Mouse (Mus musculus): ENCODE data around the gene Nt5e. TPM values are rescaled to one million over a fixed set of nuclear protein-coding genes. Genes with fewer than 3 reads are reported as not detected.

Gene Nt5e
- total RNA-seq, 1 experiment = 14.8 TPM

DNA sequence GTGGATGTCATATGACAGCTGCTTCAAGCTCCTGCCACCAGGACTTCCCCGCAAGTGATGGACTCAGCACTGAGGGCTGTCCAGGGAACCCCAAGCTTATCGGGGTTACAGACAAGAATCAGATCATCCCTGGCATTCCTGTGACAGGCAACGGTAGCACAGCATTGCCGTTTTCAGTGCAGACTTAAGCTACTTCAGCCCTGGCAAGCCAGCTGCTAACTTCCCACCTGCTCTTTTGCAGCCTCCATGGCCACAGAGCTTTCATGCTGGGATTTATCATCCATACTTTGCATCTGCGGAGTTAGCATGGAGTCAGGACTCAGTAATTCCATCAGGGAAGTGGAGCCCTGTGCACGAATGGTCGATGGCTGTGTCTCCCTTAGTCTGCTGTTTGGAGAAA, 26.5 kb downstream of the Nt5e start:
- H3K27ac ChIP-seq (ENCODE audit: insufficient read depth, low read depth, low read length, poor library complexity, severe bottlenecking) = no peak overlapping the region
- no peaks in the 10 kb centered on the region for H3K36me3 ChIP-seq (ENCODE audit: control insufficient read depth, insufficient read depth, low read length, poor library complexity, severe bottlenecking)
- no peak for DNase-seq (ENCODE audit: low read depth, low spot score)
- no peaks in the 10 kb centered on the region for H3K4me1 ChIP-seq (ENCODE audit: control insufficient read depth in 2 of 2, insufficient read depth in 2 of 2, low read length in 2 of 2, poor library complexity in 1 of 2)
- no peak for TF ChIP-seq ZC3H11A (IDR thresholded peaks at IDR 0.05; ENCODE audit: borderline replicate concordance, low read depth, low read length)
- in situ Hi-C loops (cut with MboI; ENCODE audit: low sequenced_read_pairs in 2 of 2, unreplicated experiment in 2 of 2) = no loop called here
- no peaks in the 10 kb centered on the region for H3K9me3 ChIP-seq (ENCODE audit: control insufficient read depth, insufficient read depth, low read depth, low read length)
- H3K4me3 ChIP-seq (ENCODE audit: insufficient read depth in 1 of 2, low read depth in 1 of 2, low read length in 2 of 2, poor library complexity in 1 of 2, severe bottlenecking in 1 of 2) = no peak overlapping the region
- H3K9ac ChIP-seq (ENCODE audit: insufficient read depth, low read depth, low read length, poor library complexity, severe bottlenecking) = no peak overlapping the region

DNA sequence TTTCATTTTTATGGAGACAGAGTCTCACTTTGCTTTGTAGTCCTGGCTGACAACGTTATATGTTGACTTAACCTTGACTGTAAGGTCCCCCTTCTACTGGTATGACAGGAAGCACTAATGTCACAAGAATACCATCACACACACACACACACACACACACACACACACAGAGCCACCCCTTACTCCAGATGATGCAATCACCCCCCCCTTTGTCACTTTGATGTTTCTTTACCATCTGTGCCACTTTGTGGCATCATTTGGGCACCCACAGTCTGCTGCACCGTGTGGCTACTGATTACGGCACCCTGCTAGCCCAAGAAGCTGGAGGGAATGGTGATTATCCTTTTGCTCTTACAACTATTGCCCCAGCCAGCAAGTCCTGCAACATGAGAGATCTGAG, 30.2 kb downstream of the Nt5e start:
- Histone ChIP-seq H3K27ac (ENCODE audit: insufficient read depth, low read depth, low read length, poor library complexity, severe bottlenecking) (no peak overlapping the region), H3K36me3 (ENCODE audit: control insufficient read depth, insufficient read depth, low read length, poor library complexity, severe bottlenecking) (no peaks in the 10 kb centered on the region), H3K9ac (ENCODE audit: insufficient read depth, low read depth, low read length, poor library complexity, severe bottlenecking) (no peak overlapping the region), H3K4me1 (ENCODE audit: control insufficient read depth in 2 of 2, insufficient read depth in 2 of 2, low read length in 2 of 2, poor library complexity in 1 of 2) (0 out of 4 replicates have a peak, but pooled peaks cover 1 to 2% of the 10 kb centered on the region in 2 experiments), H3K9me3 (ENCODE audit: control insufficient read depth, insufficient read depth, low read depth, low read length) (no peaks in the 10 kb centered on the region), H3K4me3 (ENCODE audit: insufficient read depth in 1 of 2, low read depth in 1 of 2, low read length in 2 of 2, poor library complexity in 1 of 2, severe bottlenecking in 1 of 2) (no peak overlapping the region)
- in situ Hi-C loops (cut with MboI; ENCODE audit: low sequenced_read_pairs in 2 of 2, unreplicated experiment in 2 of 2) = no loop called here
- TF ChIP-seq ZNF384 (IDR thresholded peaks at IDR 0.05; ENCODE audit: low read depth, low read length) (no peak), HCFC1 (IDR thresholded peaks at IDR 0.05; ENCODE audit: borderline replicate concordance, insufficient read depth, low read length) (no peak), CHD2 (IDR thresholded peaks at IDR 0.05; ENCODE audit: low read depth, low read length) (no peak), MAFK (IDR thresholded peaks at IDR 0.05; ENCODE audit: insufficient read depth, low read depth, low read length) (no peak), ZC3H11A (IDR thresholded peaks at IDR 0.05; ENCODE audit: borderline replicate concordance, low read depth, low read length) (no peak)
- no peak for DNase-seq (ENCODE audit: low read depth, low spot score)

DNA sequence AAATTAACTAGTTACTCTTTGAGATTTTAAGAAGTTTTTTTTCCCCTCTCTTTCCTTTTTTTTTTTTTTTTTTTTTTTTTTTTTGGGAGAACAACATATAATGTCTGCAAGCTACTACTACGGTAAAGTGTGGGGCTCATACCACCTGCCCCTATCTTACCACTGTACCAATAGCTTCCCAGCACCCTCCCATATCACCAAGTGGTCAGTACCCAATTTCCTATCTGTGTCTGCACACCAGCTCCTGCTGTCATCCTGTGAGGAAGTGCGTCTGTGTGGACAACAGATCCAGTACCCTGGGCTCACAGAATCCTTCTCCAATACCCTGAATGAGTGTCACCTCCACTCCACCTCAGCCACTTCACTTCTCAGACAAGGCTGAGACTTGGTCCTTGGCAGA, 32.1 kb downstream of the Nt5e start:
- in situ Hi-C loops (cut with MboI; ENCODE audit: low sequenced_read_pairs in 2 of 2, unreplicated experiment in 2 of 2) = no loop called here
- no peak overlapping the region for H3K27ac ChIP-seq (ENCODE audit: insufficient read depth, low read depth, low read length, poor library complexity, severe bottlenecking)
- TF ChIP-seq HCFC1 (IDR thresholded peaks at IDR 0.05; ENCODE audit: borderline replicate concordance, insufficient read depth, low read length) (no peak), ZC3H11A (IDR thresholded peaks at IDR 0.05; ENCODE audit: borderline replicate concordance, low read depth, low read length) (no peak), CHD2 (IDR thresholded peaks at IDR 0.05; ENCODE audit: low read depth, low read length) (no peak)

DNA sequence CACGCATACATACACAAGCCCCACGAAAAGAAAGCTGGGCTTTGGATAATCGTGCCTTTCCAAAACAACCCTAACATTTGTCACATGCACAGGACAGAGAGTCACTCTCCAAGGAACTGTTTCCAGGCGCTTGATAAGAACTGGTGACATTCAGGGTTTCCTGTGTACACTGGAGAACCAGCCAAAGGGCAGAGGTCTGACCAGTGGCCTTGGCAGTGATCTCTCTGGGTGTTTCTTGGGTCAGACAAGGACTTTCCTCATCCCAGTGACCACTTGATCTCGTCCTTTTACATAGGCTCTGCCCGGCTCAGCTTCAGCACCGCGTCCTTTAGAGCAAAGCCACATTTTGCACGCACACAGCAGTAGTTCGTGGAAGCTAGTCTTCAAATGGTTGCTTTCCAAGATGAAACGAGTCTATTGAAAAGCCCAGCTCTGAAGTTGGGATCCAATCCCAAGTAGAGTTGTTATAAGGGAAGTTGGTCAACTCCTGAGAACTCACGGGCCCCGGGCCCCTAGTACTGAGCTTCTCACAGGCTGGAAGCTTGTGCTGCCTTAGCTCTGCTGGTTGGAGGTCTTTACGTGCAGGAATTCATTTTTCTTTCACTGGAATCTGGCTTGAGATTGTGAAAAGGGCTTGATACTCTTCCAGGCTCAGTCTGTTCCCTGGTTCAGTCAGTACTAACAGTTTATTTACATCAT, 34.4 kb downstream of the Nt5e start:
- no peak overlapping the region for H3K27ac ChIP-seq (ENCODE audit: insufficient read depth, low read depth, low read length, poor library complexity, severe bottlenecking)
- TF ChIP-seq MAFK (IDR thresholded peaks at IDR 0.05; ENCODE audit: insufficient read depth, low read depth, low read length) = no peak
- TF ChIP-seq HCFC1 (IDR thresholded peaks at IDR 0.05; ENCODE audit: borderline replicate concordance, insufficient read depth, low read length) = no peak
- no peak for TF ChIP-seq ZNF384 (IDR thresholded peaks at IDR 0.05; ENCODE audit: low read depth, low read length)
- no peak for TF ChIP-seq ZC3H11A (IDR thresholded peaks at IDR 0.05; ENCODE audit: borderline replicate concordance, low read depth, low read length)
- no peak for TF ChIP-seq CHD2 (IDR thresholded peaks at IDR 0.05; ENCODE audit: low read depth, low read length)
- H3K36me3 ChIP-seq (ENCODE audit: control insufficient read depth, insufficient read depth, low read length, poor library complexity, severe bottlenecking) = no peaks in the 10 kb centered on the region
- no peak overlapping the region for H3K9ac ChIP-seq (ENCODE audit: insufficient read depth, low read depth, low read length, poor library complexity, severe bottlenecking)
- peaks cover 1 to 5% of the 10 kb centered on the region in 2 experiments; a peak in 1 of 4 replicates for H3K4me1 ChIP-seq (ENCODE audit: control insufficient read depth in 2 of 2, insufficient read depth in 2 of 2, low read length in 2 of 2, poor library complexity in 1 of 2)
- in situ Hi-C loops (cut with MboI; ENCODE audit: low sequenced_read_pairs in 2 of 2, unreplicated experiment in 2 of 2) = no loop called here
- no peaks in the 10 kb centered on the region for H3K9me3 ChIP-seq (ENCODE audit: control insufficient read depth, insufficient read depth, low read depth, low read length)
- H3K4me3 ChIP-seq (ENCODE audit: insufficient read depth in 1 of 2, low read depth in 1 of 2, low read length in 2 of 2, poor library complexity in 1 of 2, severe bottlenecking in 1 of 2) = no peak overlapping the region
- DNase-seq (ENCODE audit: low read depth, low spot score) = no peak

More for the DNA sequence above, 32.1 kb downstream of the Nt5e start:
- DNase-seq (ENCODE audit: low read depth, low spot score) = no peak
- Histone ChIP-seq H3K9ac (ENCODE audit: insufficient read depth, low read depth, low read length, poor library complexity, severe bottlenecking) (no peak overlapping the region), H3K4me1 (ENCODE audit: control insufficient read depth in 2 of 2, insufficient read depth in 2 of 2, low read length in 2 of 2, poor library complexity in 1 of 2) (peaks cover 1 to 5% of the 10 kb centered on the region in 2 experiments; a peak in 1 of 4 replicates), H3K4me3 (ENCODE audit: insufficient read depth in 1 of 2, low read depth in 1 of 2, low read length in 2 of 2, poor library complexity in 1 of 2, severe bottlenecking in 1 of 2) (no peak overlapping the region), H3K9me3 (ENCODE audit: control insufficient read depth, insufficient read depth, low read depth, low read length) (no peaks in the 10 kb centered on the region), H3K36me3 (ENCODE audit: control insufficient read depth, insufficient read depth, low read length, poor library complexity, severe bottlenecking) (no peaks in the 10 kb centered on the region)
